Mouse (Mus musculus) lung, postnatal 14 days (tissue): ENCODE results near the gene Krtdap.
A peak's percentile ranks its signal among the peaks of the same experiment; 100 is the strongest.
"Not testable (repeated sequence)": the region's sequence is repeated elsewhere in the genome, so short reads cannot be mapped to it uniquely, and the experiment has no call there.

Experiments
- DNase-seq: peaks from one replicate; pipeline ENCODE4 v3.0.0; 2021

The Krtdap gene

GRCm38 (mm10) chr7:30790141-30790540 is 2.4 kb downstream of the Krtdap start:
- DNase-seq, result no peak

- DNase-seq, result no peak
Observed at GRCm38 (mm10) chr7:30791921-30792320, 4.2 kb downstream of the Krtdap start.

DNA sequence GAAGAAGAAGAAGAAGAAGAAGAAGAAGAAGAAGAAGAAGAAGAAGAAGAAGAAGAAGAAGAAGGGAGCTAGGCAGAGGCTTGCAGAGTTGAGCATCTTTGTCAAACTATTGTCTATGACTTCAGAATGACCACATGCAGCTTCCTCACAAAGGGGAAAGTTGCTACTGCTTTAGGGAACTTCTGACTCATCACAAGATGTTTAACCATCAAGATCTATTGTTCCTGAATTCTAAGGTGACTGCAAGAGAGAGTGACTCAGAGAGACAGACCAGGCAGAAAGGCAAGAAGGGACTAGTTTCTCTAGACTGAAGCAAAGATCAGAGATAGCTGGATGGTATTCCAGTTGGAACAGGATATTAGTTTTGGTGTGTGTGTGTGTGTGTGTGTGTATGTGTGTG is 7.2 kb downstream of the Krtdap start:
- DNase-seq, result no peak

GRCm38 (mm10) chr7:30796790-30797189 is 9.1 kb downstream of the Krtdap start:
- DNase-seq, result no peak

- DNase-seq, result no peak
Observed at GRCm38 (mm10) chr7:30800653-30801052, 13.0 kb downstream of the Krtdap start.

GRCm38 (mm10) chr7:30803256-30803655 is 15.6 kb downstream of the Krtdap start:
- DNase-seq, result no peak

GRCm38 (mm10) chr7:30804026-30804715 is 16.5 kb downstream of the Krtdap start:
- DNase-seq, result no peak

DNA sequence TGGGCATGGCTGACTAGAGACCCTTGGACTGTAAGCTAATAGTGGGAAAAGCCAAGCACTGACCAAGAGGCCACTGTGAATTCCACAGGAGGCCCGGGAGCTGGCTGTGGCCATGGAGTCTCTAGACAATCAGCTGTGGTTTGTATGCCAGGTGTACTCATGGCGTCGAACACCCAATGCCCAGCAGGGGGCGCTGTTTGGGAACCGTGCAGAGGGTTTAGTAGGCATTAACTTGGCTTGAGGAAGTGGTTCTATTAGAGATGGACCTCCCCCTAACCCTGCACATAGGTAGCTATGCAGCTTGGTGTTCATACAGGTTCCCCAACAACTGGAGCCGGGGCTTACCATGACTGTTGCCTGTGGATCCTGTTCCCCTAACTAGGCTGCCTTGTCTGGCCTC is 18.2 kb downstream of the Krtdap start:
- DNase-seq, result peak; percentile 50

- DNase-seq, result no peak
Observed at GRCm38 (mm10) chr7:30810319-30810718, 22.6 kb downstream of the Krtdap start.

DNA sequence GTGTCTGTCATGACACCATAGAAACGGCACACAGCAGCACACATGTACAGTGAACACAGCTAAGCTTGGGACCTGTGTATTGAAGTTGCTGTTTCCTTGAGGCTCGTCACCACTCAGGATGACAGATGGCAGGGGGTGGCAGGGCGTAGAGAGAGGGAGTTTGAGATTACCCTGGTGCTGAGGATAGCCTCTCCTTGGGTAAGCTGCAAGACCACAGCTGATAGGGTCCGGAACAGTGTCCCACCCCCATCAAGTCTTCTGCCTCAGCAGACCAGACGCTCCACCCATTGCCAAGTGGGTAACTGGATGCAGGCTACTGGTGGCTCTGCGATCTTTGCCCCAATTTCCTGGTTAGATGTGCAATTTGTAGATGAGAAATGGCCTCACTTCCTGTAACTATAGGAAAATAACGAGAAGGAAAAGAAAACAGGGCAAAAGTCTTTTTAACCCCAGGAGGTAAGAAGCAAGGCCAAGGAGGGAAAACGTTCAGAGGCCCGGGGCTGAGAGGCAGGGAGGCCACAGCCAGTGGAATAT is 24.1 kb downstream of the Krtdap start:
- DNase-seq, result no peak

DNA sequence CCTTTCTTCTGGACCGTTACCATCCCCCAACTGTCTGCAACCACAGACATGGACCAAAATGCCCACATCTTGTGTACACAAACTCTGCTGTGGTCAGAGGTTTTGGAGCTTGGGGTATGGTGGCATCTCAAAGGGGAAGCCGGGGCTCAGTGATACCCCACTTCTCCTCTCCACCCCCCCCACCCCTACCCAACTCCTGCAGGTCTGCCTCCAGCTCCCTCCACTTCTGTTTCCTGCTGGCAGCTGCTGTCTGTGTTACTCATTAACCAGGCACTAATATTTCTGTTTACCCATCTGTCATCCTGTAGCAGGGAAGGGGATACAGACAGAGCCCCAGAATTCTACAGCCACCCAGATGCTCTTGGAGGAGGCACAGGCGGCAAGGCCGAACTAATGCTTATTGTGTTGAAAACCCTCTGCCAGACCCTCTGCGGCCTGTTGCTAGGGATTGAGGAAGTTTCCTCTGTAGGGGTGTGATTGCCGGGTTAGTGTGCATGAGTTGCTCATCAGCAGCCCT is 24.7 kb downstream of the Krtdap start:
- DNase-seq, result no peak

GRCm38 (mm10) chr7:30820131-30820530 is 32.4 kb downstream of the Krtdap start:
- DNase-seq, result no peak

GRCm38 (mm10) chr7:30820854-30821445 is 33.3 kb downstream of the Krtdap start:
- DNase-seq, result no peak

GRCm38 (mm10) chr7:30821532-30821931 is 33.8 kb downstream of the Krtdap start:
- DNase-seq, result no peak

DNA sequence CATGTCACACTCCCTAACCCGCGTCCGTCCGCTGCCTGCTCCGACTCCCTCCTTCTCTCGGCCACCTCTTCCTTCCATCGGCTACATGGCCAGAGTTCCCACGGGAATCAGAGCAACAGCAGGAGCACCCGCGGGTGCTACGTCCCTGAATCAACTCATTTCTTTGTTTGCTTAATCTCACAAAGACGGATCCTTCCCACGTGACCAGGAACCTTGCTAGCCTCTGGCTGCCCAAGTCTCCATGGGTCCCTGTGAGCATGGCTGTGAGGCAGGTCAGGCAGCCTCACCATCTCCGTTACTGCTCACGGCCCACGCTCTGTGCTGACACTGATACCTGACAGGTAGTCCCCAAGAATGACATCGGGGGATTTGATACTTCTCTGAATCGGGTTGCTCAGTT is 36.0 kb downstream of the Krtdap start, which contains the start of gene Ffar2:
Gene Ffar2 (minus strand): TSS at position 101 of the 400 bp plus-strand sequence.
- DNase-seq, result no peak

DNA sequence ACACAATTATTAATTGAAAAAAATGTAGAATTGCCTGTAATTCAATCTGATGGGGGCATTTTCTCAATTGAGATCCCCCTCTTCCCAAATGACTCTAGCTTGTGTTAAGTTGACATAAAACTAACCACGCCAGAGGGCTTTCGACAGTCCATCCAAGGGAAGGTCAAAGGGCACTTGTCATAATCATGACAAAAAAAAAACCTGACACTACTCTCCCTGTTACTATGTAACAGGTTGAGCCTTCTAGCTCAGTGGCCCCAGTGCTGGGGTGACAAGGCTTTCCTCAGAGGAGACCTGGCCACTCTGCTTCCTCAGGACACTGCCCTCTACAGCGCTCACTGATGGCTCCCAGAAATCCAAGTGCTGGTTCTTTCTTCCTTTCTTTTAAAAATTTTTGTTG is 36.6 kb downstream of the Krtdap start:
- DNase-seq, result no peak

GRCm38 (mm10) chr7:30826660-30827059 is 39.0 kb downstream of the Krtdap start:
- DNase-seq, result no peak

GRCm38 (mm10) chr7:30828871-30829270 is 41.2 kb downstream of the Krtdap start:
- not testable (repeated sequence) for DNase-seq

DNA sequence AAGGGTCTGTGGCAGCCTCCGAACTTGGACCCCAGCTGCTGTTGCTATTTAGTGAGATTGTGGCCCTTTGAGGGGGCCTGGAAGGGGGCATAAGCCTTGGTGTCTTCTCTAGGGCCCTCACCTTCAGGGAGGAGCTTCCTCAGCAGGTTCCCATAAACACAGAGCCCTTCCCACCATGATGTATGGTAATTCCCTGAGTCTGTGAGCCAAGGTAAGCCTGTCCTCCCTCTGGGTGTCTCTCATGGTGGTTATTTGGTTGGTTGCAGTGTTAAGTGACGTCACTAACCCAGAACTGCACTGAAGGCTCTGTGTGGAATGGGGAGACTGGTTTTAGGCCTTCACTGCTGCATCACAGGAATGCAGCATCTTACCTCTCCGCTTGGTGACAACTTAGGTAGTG is 41.7 kb downstream of the Krtdap start:
- DNase-seq, result no peak

- no peak for DNase-seq
Observed at GRCm38 (mm10) chr7:30832261-30832660, 44.6 kb downstream of the Krtdap start.

- not testable (repeated sequence) for DNase-seq
Observed at GRCm38 (mm10) chr7:30832684-30833083, 45.0 kb downstream of the Krtdap start.

- no peak for DNase-seq
Observed at GRCm38 (mm10) chr7:30837277-30837676, 49.6 kb downstream of the Krtdap start.

- DNase-seq, result no peak
Observed at GRCm38 (mm10) chr7:30840306-30840705, 52.6 kb downstream of the Krtdap start.
